Mouse (Mus musculus) E14TG2a.4 (cell line): ENCODE measurements around the gene Dnajc6.

Experiments
- CTCF ChIP-seq: conservative IDR thresholded peaks from 2 replicates; pipeline ENCODE4 v1.5.1; 2014; ENCODE audit warnings: low read length
- NANOG ChIP-seq: IDR thresholded peaks from 2 replicates; pipeline ENCODE4 v1.6.1; 2014; ENCODE audit warnings: borderline replicate concordance, low read length, mixed read lengths

DNA sequence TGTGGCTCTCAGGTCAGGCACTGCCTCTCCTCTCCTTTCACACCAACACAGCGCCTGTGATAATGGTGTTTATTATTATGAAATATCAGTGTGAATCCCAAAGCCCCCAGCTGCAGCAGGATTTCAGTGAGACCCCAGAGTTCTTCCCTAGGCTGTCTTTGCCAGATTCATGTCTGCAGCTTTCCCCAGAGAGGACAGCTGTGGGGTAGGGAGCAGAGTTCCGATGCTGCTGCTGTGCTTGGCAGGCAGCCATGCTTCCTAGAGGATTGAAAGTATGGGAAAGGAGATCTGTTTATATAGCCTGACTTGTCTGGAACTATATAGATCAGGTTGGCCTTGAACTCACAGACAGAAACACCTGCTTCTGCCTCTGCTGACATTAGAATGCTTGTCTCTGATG, 34.4 kb upstream of the Dnajc6 start:
- TF ChIP-seq CTCF = no peak
- TF ChIP-seq NANOG = no peak
